Mouse (Mus musculus) stomach, postnatal 0 days (tissue): ENCODE measurements at regions not wholly inside any gene's neighbourhood (a gene's known extent, or its start where the extent isn't known, plus 50 kb on each side); places are given as distances from the start of the nearest gene placed in this dataset.

Experiments used
- CTCF ChIP-seq: IDR thresholded peaks from 2 replicates; pipeline ENCODE4 v1.5.1; 2016; ENCODE audit warnings: antibody characterized with exemption, low read depth, mild to moderate bottlenecking, moderate library complexity
- EP300 ChIP-seq: optimal IDR thresholded peaks from 2 replicates; pipeline ENCODE3; 2016; ENCODE audit warnings: antibody characterized with exemption

DNA sequence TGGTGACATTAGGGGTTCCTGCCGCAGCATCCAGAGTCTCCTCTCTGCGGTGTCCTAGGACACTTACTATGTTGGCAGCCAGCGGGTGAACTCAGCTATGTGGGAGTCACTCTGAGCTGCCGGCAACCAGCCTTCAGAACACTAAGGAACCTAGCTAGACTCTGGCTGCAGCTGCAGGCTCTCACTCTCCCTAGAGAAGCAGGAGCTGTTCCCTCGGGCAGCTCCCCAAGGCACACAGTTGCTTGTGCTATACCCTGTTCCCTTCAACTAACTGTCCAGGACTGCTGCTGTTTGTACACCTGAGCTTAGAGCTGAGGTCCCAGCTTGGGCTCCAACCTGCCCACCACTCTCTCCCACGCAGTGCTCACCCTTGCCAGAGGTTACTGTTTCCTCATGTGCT lies 121.9 kb downstream of the Ets2 start:
- no peak for TF ChIP-seq CTCF
- TF ChIP-seq EP300, result no peak
